Mouse (Mus musculus): ENCODE measurements around the gene Gstcd.

Gstcd gene

GRCm38 (mm10) chr3:132942778-132943177 is 149.1 kb downstream of the Gstcd start:
- DNase-seq (ENCODE audit: low spot score in 2 of 2): no peak

- DNase-seq (ENCODE audit: low spot score in 2 of 2): no peak
Observed at GRCm38 (mm10) chr3:132940181-132940990, 151.4 kb downstream of the Gstcd start.

GRCm38 (mm10) chr3:132939006-132939405 is 152.8 kb downstream of the Gstcd start:
- no peak for DNase-seq (ENCODE audit: low spot score in 2 of 2)

GRCm38 (mm10) chr3:132934649-132935048 is 157.2 kb downstream of the Gstcd start:
- no peak for DNase-seq (ENCODE audit: low spot score in 2 of 2)
